Mouse (Mus musculus) B cell, adult (primary cell): ENCODE data around the gene Rcc1. TPM values are rescaled to one million over a fixed set of nuclear protein-coding genes. Genes with fewer than 3 reads are reported as not detected.

Source experiments
- total RNA-seq: library from RNA; stranded (reverse); gene quantifications from 4 replicates; pipeline ENCODE4 v1.2.4, GENCODE M21; 2023; ENCODE audit not compliant: inconsistent age

Rcc1 gene
- total RNA-seq: 15.2 to 22.8 TPM (median 17.3 TPM) in 4 replicates

GRCm38 (mm10) chr4:132353481-132353885 lies at the start of gene Rcc1:
TSS of gene Rcc1 (minus strand) at chr4:132353605.

GRCm38 (mm10) chr4:132329115-132329834 lies 24.1 kb downstream of the Rcc1 start, which contains the start of gene Trnau1ap:
TSS of gene Trnau1ap (minus strand) at chr4:132329538.

DNA sequence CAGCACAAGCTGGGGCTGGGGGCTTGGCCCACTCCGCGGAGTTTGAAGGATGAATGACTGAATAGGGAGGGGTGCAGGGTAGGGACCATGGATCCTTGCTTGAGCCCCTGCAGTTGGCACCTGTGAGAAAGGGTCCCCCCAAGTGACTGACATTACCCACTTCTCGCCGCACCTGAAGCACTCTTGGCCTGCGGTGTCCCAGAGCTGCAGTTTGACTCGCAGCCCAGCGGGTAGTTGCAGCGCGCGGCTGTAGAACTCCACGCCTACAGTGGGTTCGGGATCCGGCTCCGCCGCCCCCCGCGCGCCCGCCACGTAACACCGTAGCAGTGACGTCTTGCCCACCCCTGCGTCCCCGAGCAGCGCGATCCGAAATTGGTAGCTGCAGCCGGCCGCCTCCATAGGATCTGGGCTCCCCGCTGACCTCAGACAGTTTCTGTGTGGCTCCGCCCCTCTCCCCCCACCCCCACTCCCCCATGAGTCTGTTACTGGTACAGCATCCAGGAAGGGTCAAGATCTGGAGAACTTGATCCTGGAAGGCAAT lies 50.4 kb downstream of the Rcc1 start, which contains the start of gene Rab42:
Gene Rab42, minus strand, starts transcription at position 447 of the 541 bp plus-strand sequence.

Other genes with a start within 250 kb of the Rcc1 start
- gene Oprd1, start 209.1 kb downstream of the Rcc1 start, total RNA-seq: not detected in 4 replicates
- gene Ythdf2, start 141.3 kb downstream of the Rcc1 start, total RNA-seq: 79.5 to 88.0 TPM (median 83.0 TPM) in 4 replicates
- 37.3 to 46.2 TPM (median 38.9 TPM) in 4 replicates for gene Gmeb1, start 92.0 kb downstream of the Rcc1 start, total RNA-seq
- 34.4 to 42.6 TPM (median 35.9 TPM) in 4 replicates for gene Taf12, start 79.2 kb downstream of the Rcc1 start, total RNA-seq
- not detected in 4 replicates for gene Rab42, start 50.2 kb downstream of the Rcc1 start, total RNA-seq
- 33.5 to 46.1 TPM (median 39.3 TPM) in 4 replicates for gene Trnau1ap, start 24.1 kb downstream of the Rcc1 start, total RNA-seq
- gene Phactr4, start 68.9 kb upstream of the Rcc1 start, total RNA-seq: 25.8 to 31.9 TPM (median 27.9 TPM) in 4 replicates
- gene Med18, start 110.3 kb upstream of the Rcc1 start, total RNA-seq: 6.0 to 10.6 TPM (median 7.9 TPM) in 4 replicates
- gene Sesn2, start 156.9 kb upstream of the Rcc1 start, total RNA-seq: 11.8 to 14.7 TPM (median 13.5 TPM) in 4 replicates
- 49.7 to 66.6 TPM (median 61.8 TPM) in 4 replicates for gene Atpif1, start 180.1 kb upstream of the Rcc1 start, total RNA-seq
- gene Dnajc8, start 181.9 kb upstream of the Rcc1 start, total RNA-seq: 95.0 to 109 TPM (median 108 TPM) in 4 replicates
- 1.00 to 1.3 TPM (median 1.2 TPM) in 4 replicates for gene Ptafr, start 210.5 kb upstream of the Rcc1 start, total RNA-seq